Mouse (Mus musculus): ENCODE measurements around the gene Klhdc8b. TPM values are rescaled to one million over a fixed set of nuclear protein-coding genes. Genes with fewer than 3 reads are reported as not detected.

Gene Klhdc8b
- polyA plus RNA-seq, 1 experiment from 2014 or later: 86.8 TPM

- Histone ChIP-seq H3K4me3 (peak overlapping the region; percentile 67), H3K36me3 (peaks cover 27% of the 10 kb centered on the region), H3K9me3 (no peaks in the 10 kb centered on the region), H3K27ac (peak overlapping the region; percentile 94), H3K4me1 (peaks cover 35% of the 10 kb centered on the region), H3K27me3 (ENCODE audit: insufficient read depth, poor library complexity, severe bottlenecking) (no peaks in the 10 kb centered on the region)
- under 1% methylated on average over 20 of the region's 20 CpGs for WGBS
- peak; percentile 93 for DNase-seq (ENCODE audit: low spot score)
Observed at GRCm38 (mm10) chr9:108478638-108479156, 17.3 kb upstream of the Klhdc8b start.

GRCm38 (mm10) chr9:108474528-108474927 lies 13.1 kb upstream of the Klhdc8b start:
- WGBS: 50% methylated on average over 1 of the region's 1 CpGs
- no peaks in the 10 kb centered on the region for H3K27me3 ChIP-seq (ENCODE audit: insufficient read depth, poor library complexity, severe bottlenecking)
- no peaks in the 10 kb centered on the region for H3K9me3 ChIP-seq
- DNase-seq (ENCODE audit: low spot score): no peak
- no peaks in the 10 kb centered on the region for H3K36me3 ChIP-seq
- H3K4me1 ChIP-seq: peaks cover 9% of the 10 kb centered on the region
- no peak overlapping the region for H3K4me3 ChIP-seq
- H3K27ac ChIP-seq: no peak overlapping the region

GRCm38 (mm10) chr9:108469845-108470244 lies 8.5 kb upstream of the Klhdc8b start:
- H3K9me3 ChIP-seq: no peaks in the 10 kb centered on the region
- no peaks in the 10 kb centered on the region for H3K27me3 ChIP-seq (ENCODE audit: insufficient read depth, poor library complexity, severe bottlenecking)
- H3K36me3 ChIP-seq: peaks cover 23% of the 10 kb centered on the region
- no peak overlapping the region for H3K4me3 ChIP-seq
- 65% methylated on average over 4 of the region's 4 CpGs for WGBS
- H3K4me1 ChIP-seq: no peaks in the 10 kb centered on the region
- DNase-seq (ENCODE audit: low spot score): no peak
- no peak overlapping the region for H3K27ac ChIP-seq

GRCm38 (mm10) chr9:108469430-108469829 lies 8.0 kb upstream of the Klhdc8b start:
- H3K36me3 ChIP-seq: peaks cover 28% of the 10 kb centered on the region
- no peaks in the 10 kb centered on the region for H3K9me3 ChIP-seq
- WGBS: 72% methylated on average over 5 of the region's 5 CpGs
- no peak for DNase-seq (ENCODE audit: low spot score)
- no peaks in the 10 kb centered on the region for H3K27me3 ChIP-seq (ENCODE audit: insufficient read depth, poor library complexity, severe bottlenecking)
- no peak overlapping the region; the same call in 1 of the 2 replicates for H3K27ac ChIP-seq
- no peaks in the 10 kb centered on the region for H3K4me1 ChIP-seq
- H3K4me3 ChIP-seq: no peak overlapping the region

- no peak for DNase-seq (ENCODE audit: low spot score)
- Histone ChIP-seq H3K27me3 (ENCODE audit: insufficient read depth, poor library complexity, severe bottlenecking) (no peaks in the 10 kb centered on the region), H3K4me1 (peaks cover 16% of the 10 kb centered on the region), H3K4me3 (no peak overlapping the region), H3K36me3 (peaks cover 47% of the 10 kb centered on the region), H3K9me3 (no peaks in the 10 kb centered on the region), H3K27ac (no peak overlapping the region)
- 85% methylated on average over 2 of the region's 2 CpGs for WGBS
Observed at GRCm38 (mm10) chr9:108466219-108466618, 4.8 kb upstream of the Klhdc8b start.

GRCm38 (mm10) chr9:108463713-108464112 lies 2.3 kb upstream of the Klhdc8b start:
- H3K4me3 ChIP-seq: no peak overlapping the region
- H3K4me1 ChIP-seq: peaks cover 19% of the 10 kb centered on the region
- no peaks in the 10 kb centered on the region for H3K9me3 ChIP-seq
- no peaks in the 10 kb centered on the region for H3K27me3 ChIP-seq (ENCODE audit: insufficient read depth, poor library complexity, severe bottlenecking)
- H3K27ac ChIP-seq: no peak overlapping the region
- 96% methylated on average over 9 of the region's 9 CpGs for WGBS
- DNase-seq (ENCODE audit: low spot score): no peak
- peaks cover 47% of the 10 kb centered on the region for H3K36me3 ChIP-seq

- peak overlapping the region; percentile 92; the same call in 1 of the 2 replicates for H3K4me3 ChIP-seq
Observed at GRCm38 (mm10) chr9:108462192-108462591, 811 bp upstream of the Klhdc8b start.

GRCm38 (mm10) chr9:108461675-108462074 lies 294 bp upstream of the Klhdc8b start:
- Histone ChIP-seq H3K27ac (peak overlapping the region; percentile 96; the same call in 1 of the 2 replicates), H3K4me1 (peaks cover 19% of the 10 kb centered on the region), H3K4me3 (peak overlapping the region; percentile 92), H3K27me3 (ENCODE audit: insufficient read depth, poor library complexity, severe bottlenecking) (no peaks in the 10 kb centered on the region), H3K36me3 (peaks cover 39% of the 10 kb centered on the region), H3K9me3 (no peaks in the 10 kb centered on the region)
- no peak for DNase-seq (ENCODE audit: low spot score)
- 88% methylated on average over 5 of the region's 5 CpGs for WGBS

More at GRCm38 (mm10) chr9:108462192-108462591, 811 bp upstream of the Klhdc8b start:
- no peak for DNase-seq (ENCODE audit: low spot score)
- Histone ChIP-seq H3K27ac (no peak overlapping the region), H3K4me1 (peaks cover 19% of the 10 kb centered on the region), H3K36me3 (peaks cover 43% of the 10 kb centered on the region), H3K9me3 (no peaks in the 10 kb centered on the region), H3K27me3 (ENCODE audit: insufficient read depth, poor library complexity, severe bottlenecking) (no peaks in the 10 kb centered on the region)
- WGBS: 88% methylated on average over 10 of the region's 10 CpGs

- DNase-seq (ENCODE audit: low spot score): peak; percentile 94
Observed at GRCm38 (mm10) chr9:108460319-108461178, 832 bp downstream of the Klhdc8b start, which contains the start of gene Ccdc71. Ccdc71 (plus strand) TSS chr9:108460527.

GRCm38 (mm10) chr9:108459939-108460318 lies 1.5 kb downstream of the Klhdc8b start:
- H3K27ac ChIP-seq: peak overlapping the region; percentile 96
- H3K4me1 ChIP-seq: peaks cover 29% of the 10 kb centered on the region
- peak overlapping the region; percentile 92 for H3K4me3 ChIP-seq
- H3K36me3 ChIP-seq: peaks cover 24% of the 10 kb centered on the region
- H3K27me3 ChIP-seq (ENCODE audit: insufficient read depth, poor library complexity, severe bottlenecking): no peaks in the 10 kb centered on the region
- no peak for DNase-seq (ENCODE audit: low spot score)
- 80% methylated on average over 1 of the region's 1 CpGs for WGBS
- H3K9me3 ChIP-seq: no peaks in the 10 kb centered on the region

More at GRCm38 (mm10) chr9:108460319-108461178, 832 bp downstream of the Klhdc8b start, which contains the start of gene Ccdc71:
- no peaks in the 10 kb centered on the region for H3K9me3 ChIP-seq
- WGBS: under 1% methylated on average over 52 of the region's 52 CpGs
- peak within 1 kb of the TSS; percentile 92 for H3K4me3 ChIP-seq
- H3K36me3 ChIP-seq: peaks cover 30% of the 10 kb centered on the region
- peaks cover 27% of the 10 kb centered on the region for H3K4me1 ChIP-seq
- H3K27ac ChIP-seq: peak within 1 kb of the TSS; percentile 96
- H3K27me3 ChIP-seq (ENCODE audit: insufficient read depth, poor library complexity, severe bottlenecking): no peaks in the 10 kb centered on the region

- H3K36me3 ChIP-seq: peaks cover 3% of the 10 kb centered on the region; the same call in 1 of the 2 replicates
- 81% methylated on average over 10 of the region's 10 CpGs for WGBS
- DNase-seq (ENCODE audit: low spot score): no peak
- no peak overlapping the region for H3K4me3 ChIP-seq
- H3K9me3 ChIP-seq: no peaks in the 10 kb centered on the region
- no peak overlapping the region for H3K27ac ChIP-seq
- no peaks in the 10 kb centered on the region for H3K27me3 ChIP-seq (ENCODE audit: insufficient read depth, poor library complexity, severe bottlenecking)
- H3K4me1 ChIP-seq: peaks cover 38% of the 10 kb centered on the region
Observed at GRCm38 (mm10) chr9:108456953-108457352, 4.4 kb downstream of the Klhdc8b start.

- no peaks in the 10 kb centered on the region for H3K27me3 ChIP-seq (ENCODE audit: insufficient read depth, poor library complexity, severe bottlenecking)
- H3K36me3 ChIP-seq: peaks cover 3% of the 10 kb centered on the region; the same call in 1 of the 2 replicates
- DNase-seq (ENCODE audit: low spot score): no peak
- H3K4me1 ChIP-seq: peaks cover 39% of the 10 kb centered on the region
- no peak overlapping the region for H3K4me3 ChIP-seq
- no peak overlapping the region for H3K27ac ChIP-seq
- WGBS: 59% methylated on average over 12 of the region's 12 CpGs
- H3K9me3 ChIP-seq: no peaks in the 10 kb centered on the region
Observed at GRCm38 (mm10) chr9:108455747-108456571, 5.4 kb downstream of the Klhdc8b start.

All from heart, embryonic 10.5 days (tissue).